Mouse (Mus musculus): Measurements from ENCODE around the gene Ccz1.

GRCm38 (mm10) chr5:144064093-144064492 is 49.4 kb upstream of the Ccz1 start:
- TF ChIP-seq POLR2A (IDR thresholded peaks at IDR 0.05; ENCODE audit: borderline replicate concordance, extremely low read depth, low read depth, low read length): no peak
- no peak for TF ChIP-seq CTCF (IDR thresholded peaks at IDR 0.05; ENCODE audit: insufficient read depth, low read length)

Data from lung, adult 2 months (tissue).